Mouse (Mus musculus) thymus, adult 18-20 months (tissue): ENCODE measurements around the gene Iqsec2.
"Not testable (repeated sequence)": the region's sequence is repeated elsewhere in the genome, so short reads cannot be mapped to it uniquely, and the experiment has no call there.

Source experiments
- DNase-seq, 2 experiments: peaks; one replicate each; pipeline ENCODE4 v3.0.0; 2022; ENCODE audit warnings: mixed read lengths in 2 of 2

Gene Iqsec2

GRCm38 (mm10) chrX:152179670-152180656, 35.9 kb downstream of the Iqsec2 start:
- no peak for DNase-seq

GRCm38 (mm10) chrX:152187151-152187550, 43.1 kb downstream of the Iqsec2 start:
- no peak for DNase-seq

DNA sequence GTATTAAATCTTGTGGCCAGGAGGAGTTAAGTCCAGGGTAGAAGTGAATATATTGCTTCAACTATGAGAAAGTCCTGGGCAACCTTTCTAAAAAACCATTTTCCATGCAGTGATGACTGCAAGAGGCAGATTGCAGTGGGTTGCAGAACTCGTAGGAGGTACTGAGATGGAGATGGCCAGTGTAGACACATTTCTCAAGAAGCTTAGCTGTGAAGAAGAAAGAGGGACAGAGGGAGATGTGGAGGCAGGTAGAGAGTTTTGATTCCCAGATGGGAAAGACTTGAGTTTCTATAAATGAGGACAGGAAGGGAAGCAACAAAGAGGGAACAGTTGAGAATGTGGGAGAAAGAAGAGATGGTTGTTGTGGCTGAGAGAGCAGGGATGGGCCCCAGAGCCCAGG, 47.2 kb downstream of the Iqsec2 start:
- DNase-seq: no peak

DNA sequence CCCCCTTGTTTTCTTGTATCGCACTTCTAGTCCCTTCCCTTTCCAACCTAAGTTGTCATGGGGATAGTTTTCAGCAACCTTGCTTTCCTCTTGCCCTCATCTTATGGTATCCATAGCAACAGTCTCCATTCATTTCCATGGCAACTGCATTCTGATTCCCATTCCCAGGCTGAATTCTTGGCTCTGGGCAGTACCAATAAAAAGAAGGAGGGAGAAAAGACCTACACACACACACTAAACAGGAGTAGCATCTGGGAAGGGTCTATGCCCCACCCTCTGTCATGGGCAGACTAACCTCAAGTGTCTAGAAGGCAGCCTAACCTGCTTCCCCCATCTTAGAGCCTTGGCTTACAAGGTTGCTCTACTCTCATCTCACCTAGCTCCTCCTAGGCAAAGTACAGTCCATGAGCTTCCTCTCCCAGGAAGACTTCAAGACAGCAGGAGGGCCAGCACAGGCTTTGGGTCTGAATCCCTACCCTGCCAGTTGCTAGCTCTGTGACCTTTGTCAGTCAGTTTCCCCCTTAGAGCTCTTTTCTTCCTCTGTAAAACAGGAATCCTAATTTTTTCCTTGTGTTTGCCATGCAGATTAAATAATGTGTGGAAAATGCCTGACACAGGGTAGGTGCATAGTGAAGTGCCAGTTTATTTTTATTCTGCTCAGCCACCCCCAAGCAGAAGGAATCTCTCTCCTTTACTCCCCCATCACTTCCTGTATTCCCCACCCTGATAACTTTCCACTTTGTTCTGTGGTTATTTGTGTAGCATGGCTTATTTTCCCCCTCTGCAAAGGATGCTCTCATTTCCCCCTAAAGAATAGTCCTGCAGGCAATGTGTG, 54.0 kb downstream of the Iqsec2 start:
- DNase-seq: no peak

- no peak for DNase-seq
Observed at GRCm38 (mm10) chrX:152201737-152202421, 57.8 kb downstream of the Iqsec2 start.

DNA sequence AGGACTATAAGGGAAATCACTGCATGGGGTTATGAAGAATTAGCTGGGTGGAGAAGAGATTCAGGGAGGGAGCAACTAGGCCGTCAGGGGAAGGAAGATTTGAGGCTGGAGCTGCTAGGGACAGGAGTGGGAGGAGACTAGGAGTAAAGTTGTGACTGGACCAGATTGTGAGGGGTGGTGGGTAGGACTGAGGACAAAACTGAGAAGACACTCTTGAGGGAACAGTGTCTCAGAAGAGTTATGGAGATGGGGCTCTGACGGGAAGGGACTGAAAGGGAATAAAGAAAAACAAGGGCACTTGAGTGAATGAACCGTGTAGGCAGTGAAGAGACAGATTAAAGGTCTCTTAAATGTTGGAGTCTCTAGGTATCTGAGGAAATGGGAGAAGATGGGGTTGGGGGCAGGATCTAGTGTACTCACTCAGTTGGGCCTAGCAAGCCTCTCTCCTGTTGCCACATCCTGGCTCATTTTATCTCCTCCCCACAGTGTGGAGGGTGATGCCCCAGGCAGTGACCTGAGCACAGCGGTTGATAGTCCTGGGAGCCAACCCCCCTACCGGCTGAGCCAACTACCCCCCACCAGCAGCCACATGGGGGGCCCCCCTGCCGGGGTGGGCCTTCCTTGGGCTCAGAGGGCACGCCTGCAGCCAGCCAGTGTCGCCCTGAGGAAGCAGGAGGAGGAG, 58.5 kb downstream of the Iqsec2 start:
- no peak for DNase-seq

DNA sequence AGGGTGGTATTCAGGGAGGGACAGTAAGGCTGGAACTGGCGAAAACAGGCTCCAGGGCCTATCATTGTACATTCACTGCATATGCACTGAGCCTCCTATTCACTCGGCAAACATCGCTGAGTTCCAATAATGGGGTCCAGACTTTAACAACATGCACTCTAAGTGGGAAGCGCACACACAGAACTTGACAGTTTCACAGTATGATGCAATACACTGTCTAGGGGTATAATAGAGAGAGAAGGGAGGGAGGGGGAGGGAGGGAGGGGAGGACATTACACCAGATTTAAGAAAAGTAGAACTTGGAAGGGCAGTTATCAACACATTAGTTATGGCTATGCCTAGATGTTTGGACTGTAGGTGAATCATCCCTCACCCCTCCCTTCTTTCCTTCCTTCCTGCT, 59.2 kb downstream of the Iqsec2 start:
- no peak for DNase-seq

- no peak for DNase-seq
Observed at GRCm38 (mm10) chrX:152205486-152205885, 61.4 kb downstream of the Iqsec2 start.

DNA sequence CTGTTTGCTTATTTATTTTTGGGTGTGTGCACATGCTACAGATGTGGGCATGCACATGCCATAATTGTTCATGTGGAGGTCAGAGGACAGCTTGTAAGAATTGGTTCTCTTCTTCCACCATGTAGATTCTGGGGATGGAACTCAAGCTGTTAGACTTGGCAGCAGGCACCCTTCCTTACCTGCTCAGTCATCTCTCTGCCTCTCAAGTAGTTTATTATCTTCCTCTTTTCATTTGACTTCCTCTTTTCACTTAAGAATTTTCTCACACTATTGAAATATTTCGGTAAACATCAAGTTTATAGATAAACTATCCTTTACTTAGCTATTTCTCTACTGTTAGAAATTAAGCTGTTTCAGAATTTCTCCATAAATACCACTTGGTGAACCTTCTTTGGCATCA, 70.6 kb downstream of the Iqsec2 start:
- DNase-seq: no peak

- DNase-seq: no peak
Observed at GRCm38 (mm10) chrX:152218529-152218928, 74.5 kb downstream of the Iqsec2 start.

DNA sequence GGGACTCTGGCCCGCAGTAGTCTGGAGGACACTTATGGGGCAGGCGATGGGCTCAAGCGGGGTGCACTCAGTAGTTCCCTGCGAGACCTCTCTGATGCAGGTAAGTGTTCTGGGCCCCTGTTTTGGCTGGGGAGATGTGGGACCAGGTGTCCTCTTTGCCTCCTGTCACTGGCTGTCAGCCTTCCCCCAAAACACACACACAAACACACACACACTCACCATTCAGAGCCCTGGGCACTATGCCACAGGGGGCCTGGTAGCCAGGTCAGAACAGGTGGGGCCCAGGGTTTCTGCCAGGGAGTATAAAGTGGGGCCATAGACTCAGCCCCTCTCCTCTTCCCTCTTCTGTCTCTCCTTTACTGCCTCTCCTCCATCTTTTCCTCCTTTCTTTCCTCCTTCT, 77.7 kb downstream of the Iqsec2 start:
- no peak for DNase-seq

DNA sequence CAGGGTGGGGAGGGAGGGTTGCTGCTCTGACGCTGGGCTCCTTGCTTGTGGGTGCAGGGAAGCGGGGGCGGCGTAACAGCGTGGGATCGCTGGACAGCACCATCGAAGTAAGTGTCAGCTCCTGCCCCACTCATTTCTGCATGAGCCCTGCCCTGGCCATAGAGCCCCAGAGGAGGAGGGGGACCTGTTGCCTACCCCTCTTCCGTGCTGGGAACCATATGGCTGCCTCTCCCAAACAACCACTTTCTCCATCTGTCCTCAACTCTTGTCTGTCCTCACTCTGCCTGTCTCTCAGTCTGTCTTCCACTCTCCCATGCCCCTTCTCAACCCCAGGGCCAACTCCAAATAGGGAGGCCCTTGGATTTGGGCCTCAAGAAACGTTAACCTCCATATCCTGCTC, 78.2 kb downstream of the Iqsec2 start:
- no peak for DNase-seq

DNA sequence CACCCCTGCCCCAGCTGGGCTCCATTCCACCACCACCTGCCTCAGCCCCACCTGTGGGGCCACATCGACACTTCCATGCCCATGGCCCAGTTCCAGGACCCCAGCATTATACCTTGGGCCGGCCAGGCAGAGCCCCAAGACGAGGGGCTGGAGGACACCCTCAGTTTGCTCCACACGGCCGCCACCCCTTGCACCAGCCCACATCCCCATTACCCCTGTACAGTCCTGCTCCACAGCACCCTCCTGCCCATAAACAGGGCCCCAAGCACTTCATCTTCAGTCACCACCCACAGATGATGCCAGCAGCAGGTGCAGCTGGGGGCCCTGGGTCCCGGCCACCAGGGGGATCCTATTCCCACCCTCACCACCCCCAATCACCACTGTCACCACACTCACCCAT, 79.2 kb downstream of the Iqsec2 start:
- DNase-seq: no peak

DNA sequence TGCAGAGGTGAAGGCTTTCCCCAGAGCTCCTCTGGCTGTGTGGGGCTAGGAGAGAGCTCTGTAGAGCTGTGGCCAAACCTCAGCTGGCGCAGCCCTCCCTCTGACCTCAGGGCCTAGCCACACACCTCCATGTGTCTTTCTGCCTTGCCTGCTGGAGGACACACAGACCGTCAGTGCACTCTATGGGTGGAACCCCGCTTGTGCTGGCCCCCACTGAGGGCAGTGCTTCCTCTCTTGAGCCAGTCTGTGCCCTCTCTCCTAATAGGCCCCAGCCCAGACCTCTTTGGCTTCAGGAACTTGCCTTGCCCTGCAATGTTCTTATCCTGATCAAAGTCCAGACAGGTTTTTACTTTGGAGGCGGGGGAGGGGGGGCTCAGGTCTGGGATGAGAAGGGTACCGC, 80.2 kb downstream of the Iqsec2 start:
- no peak for DNase-seq

DNA sequence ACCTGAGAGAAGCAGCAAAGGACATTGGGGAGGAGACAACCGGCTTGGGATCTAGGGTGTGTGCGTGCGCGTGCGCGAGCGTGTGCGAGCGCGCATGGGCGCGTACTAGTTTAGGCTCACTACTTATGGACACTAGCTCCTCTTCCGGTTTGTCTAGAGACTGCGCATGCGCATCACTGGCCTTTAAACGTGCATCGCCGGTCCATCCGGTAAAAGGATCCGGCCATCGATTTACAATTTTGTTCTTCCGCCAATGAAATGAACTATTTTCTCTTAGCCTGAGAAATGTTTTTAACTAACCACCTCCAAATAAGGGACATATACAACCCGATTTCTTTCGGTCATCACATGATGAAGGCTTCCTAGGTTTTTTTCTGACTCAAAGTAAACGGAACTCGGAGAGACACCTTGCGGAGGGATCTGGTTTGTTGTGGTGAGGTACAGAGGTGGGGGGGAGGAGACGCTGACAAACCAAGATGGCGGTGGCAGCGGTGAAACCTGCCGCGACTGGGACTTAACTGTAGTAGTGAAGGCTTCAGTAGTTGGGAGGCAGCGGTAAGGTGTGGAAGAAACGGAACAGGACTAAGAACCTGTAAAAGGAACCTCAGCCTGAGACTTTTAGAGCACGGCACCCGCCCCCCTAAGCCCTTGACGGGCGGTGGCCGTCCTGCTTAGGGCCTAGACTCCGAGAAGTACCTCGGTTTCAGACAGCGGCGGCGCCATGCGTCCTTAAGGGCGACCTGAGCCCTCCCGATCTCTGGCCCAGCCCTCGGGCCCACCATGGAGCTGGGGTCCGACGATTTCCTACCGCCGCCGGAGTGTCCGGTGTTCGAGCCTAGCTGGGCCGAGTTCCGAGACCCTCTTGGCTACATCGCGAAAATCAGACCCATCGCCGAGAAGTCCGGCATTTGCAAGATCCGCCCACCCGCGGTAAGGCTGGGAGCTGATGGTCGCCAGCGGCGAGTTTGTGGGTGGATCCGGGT, 89.0 kb downstream of the Iqsec2 start, which contains the start of gene Kdm5c:
Gene Kdm5c, plus strand, starts transcription at position 240 of the 983 bp plus-strand sequence.
- DNase-seq: peak; percentile 81 to 97

DNA sequence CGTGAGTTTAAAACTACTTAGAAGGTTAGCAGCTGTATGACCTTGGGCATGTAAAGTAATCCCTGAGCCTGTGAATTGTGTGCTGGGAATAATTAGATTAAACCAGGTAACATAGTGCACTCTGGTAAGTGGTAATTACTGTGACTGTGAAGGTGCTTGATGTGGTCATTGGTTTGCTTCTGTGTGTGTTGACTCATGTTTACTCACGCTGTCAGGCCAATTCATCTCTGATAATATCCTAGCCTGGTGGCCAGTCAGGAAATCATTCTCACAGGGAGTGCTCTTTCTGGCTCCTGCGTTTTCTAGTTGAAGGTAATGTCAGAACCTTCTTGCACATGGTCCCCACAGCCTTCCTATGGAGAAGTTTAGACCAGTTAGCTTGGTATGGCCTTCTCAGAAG, 90.1 kb downstream of the Iqsec2 start:
- DNase-seq: no peak

GRCm38 (mm10) chrX:152235758-152236157, 91.7 kb downstream of the Iqsec2 start:
- no peak for DNase-seq

DNA sequence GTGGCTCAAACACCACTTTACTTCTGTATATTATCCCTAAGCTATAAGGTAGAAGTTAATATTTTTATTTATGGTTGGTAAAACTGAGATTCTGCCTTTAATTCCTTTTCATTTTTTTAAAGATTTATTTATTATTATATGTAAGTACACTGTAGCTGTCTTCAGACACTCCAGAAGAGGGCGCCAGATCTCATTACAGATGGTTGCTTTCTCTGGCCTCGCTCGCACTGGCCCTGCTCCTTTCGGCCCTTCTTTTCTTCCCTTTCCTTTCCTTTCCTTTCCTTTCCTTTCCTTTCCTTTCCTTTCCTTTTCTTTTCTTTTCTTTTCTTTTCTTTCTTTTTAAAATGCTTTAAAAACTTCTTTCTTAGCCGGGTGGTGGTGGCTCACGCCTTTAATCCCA, 99.1 kb downstream of the Iqsec2 start:
- not testable (repeated sequence) for DNase-seq

DNA sequence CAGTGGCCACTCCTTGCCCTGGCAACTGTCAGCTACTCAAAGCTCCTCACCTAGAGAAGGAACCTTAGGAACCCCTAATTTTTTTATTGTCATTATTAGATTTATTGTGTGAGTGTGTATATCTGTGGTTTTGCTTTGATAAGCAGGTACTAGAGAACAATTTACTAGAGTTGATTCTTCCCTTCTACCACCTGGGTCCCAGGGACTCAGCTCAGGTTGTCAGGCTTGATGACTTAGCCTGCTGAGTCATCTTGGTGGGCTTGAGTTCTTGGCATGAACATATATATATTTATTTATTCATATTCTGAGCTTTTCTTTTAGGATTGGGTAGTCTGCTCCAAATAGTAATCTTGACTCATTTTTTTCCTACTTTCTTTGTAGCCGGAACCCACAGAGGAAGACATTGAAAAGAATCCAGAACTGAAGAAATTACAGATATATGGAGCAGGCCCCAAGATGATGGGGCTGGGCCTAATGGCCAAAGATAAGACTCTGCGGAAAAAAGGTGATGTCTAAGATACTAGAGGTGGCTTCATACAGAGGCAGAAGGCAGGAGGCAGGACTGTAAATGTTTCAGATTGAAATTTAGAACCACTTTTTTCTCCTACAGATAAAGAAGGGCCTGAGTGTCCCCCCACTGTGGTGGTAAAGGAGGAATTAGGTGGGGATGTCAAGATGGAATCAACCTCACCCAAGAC, 100.6 kb downstream of the Iqsec2 start:
- DNase-seq: no peak

DNA sequence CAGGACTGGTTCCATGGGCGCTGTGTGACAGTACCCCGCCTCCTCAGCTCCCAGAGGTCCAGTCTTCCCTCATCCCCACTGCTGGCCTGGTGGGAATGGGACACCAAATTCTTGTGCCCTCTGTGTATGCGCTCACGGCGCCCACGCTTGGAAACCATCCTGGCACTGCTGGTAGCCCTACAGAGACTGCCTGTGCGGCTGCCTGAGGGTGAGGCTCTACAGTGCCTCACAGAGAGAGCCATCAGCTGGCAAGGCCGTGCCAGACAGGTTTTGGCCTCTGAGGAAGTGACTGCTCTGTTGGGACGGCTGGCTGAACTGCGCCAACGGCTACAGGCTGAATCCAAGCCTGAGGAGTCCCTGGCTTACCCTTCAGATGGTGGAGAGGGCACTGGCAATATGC, 127.1 kb downstream of the Iqsec2 start:
- no peak for DNase-seq
